Mouse (Mus musculus) ES-Bruce4 (cell line): ENCODE results near the gene Hoxd10.

ENCODE experiments used
- CTCF ChIP-seq: IDR thresholded peaks from one replicate; pipeline ENCODE4 v1.8.1; 2011; ENCODE audit warnings: low read depth, low read length
- EP300 ChIP-seq: IDR thresholded peaks from 2 replicates; pipeline ENCODE4 v1.6.1; 2011; ENCODE audit warnings: low read depth, low read length; ENCODE audit not compliant: insufficient read depth

DNA sequence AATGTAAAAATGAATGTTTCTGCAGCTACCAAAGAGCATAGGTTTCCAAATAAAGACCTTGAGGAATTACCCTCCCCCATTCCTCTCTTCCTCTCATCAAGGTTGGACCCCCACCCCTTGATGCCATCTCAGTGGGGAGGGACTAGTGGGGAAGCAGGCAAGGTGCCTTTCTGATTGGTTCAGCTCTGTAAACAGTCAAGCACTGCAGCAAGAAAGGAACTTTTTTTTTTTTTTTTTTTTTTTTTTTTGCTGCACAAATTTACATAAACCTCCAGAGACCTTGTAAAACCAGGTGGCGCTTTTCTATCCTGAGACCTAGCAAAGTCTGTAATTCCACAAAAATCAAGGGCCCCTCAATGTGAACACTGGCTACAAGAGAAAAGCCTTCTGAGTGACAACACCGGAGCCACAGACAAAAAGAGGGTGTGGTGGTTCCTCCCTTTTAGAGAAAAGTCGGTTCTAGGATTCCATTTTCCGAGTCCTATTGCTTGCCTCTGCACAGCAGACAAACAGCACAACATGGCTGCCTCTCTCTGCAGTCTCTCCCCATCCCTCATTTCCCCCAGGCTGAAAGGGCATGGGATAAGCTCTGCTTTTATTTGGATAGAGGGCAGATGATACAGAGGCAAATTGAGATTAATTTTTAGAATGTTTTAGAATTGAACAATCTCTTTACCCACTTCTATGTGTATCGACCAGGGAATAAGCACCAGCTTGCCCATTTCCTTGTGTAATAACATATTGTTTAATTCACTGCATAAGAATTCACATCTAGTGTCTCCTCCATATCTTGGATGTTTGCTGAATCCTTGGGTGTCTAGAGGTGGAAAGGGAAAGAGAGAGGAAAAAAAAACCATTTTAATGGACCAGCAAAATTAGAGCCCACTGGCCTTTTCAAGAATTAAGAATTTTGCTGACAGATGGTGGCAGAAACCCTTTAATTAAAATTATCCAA lies 18.0 kb downstream of the Hoxd10 start:
- TF ChIP-seq CTCF (no peak), EP300 (no peak)
